Mouse (Mus musculus): ENCODE data around the gene Slco2b1.

The Slco2b1 gene

GRCm38 (mm10) chr7:99648623-99649022 is 62.5 kb downstream of the Slco2b1 start:
- DNase-seq (ENCODE audit: low spot score), result no peak

GRCm38 (mm10) chr7:99644701-99645100 is 66.4 kb downstream of the Slco2b1 start:
- no peak for DNase-seq (ENCODE audit: low spot score)

- no peak for DNase-seq (ENCODE audit: low spot score)
Observed at GRCm38 (mm10) chr7:99642078-99642477, 69.1 kb downstream of the Slco2b1 start.

GRCm38 (mm10) chr7:99641245-99641644 is 69.9 kb downstream of the Slco2b1 start:
- no peak for DNase-seq (ENCODE audit: low spot score)

- DNase-seq (ENCODE audit: low spot score), result no peak
Observed at GRCm38 (mm10) chr7:99633966-99634665, 77.0 kb downstream of the Slco2b1 start.

- no peak for DNase-seq (ENCODE audit: low spot score)
Observed at GRCm38 (mm10) chr7:99632286-99632685, 78.9 kb downstream of the Slco2b1 start.

- DNase-seq (ENCODE audit: low spot score), result no peak
Observed at GRCm38 (mm10) chr7:99627366-99627765, 83.8 kb downstream of the Slco2b1 start.

GRCm38 (mm10) chr7:99626376-99627270 is 84.5 kb downstream of the Slco2b1 start, which contains the start of gene Tpbgl:
TSS of gene Tpbgl (minus strand) at chr7:99627103.
- DNase-seq (ENCODE audit: low spot score), result peak; percentile 40

- peak; percentile 78 for DNase-seq (ENCODE audit: low spot score)
Observed at GRCm38 (mm10) chr7:99625722-99626375, 85.3 kb downstream of the Slco2b1 start.

- DNase-seq (ENCODE audit: low spot score), result peak; percentile 25
Observed at GRCm38 (mm10) chr7:99618860-99619259, 92.3 kb downstream of the Slco2b1 start.

GRCm38 (mm10) chr7:99618264-99618663 is 92.9 kb downstream of the Slco2b1 start:
- DNase-seq (ENCODE audit: low spot score), result no peak
